Mouse (Mus musculus): ENCODE measurements around the gene Timm8a1.

The Timm8a1 gene

GRCm38 (mm10) chrX:134525260-134525659 is 16.4 kb downstream of the Timm8a1 start:
- no peak for DNase-seq (ENCODE audit: low spot score)

- DNase-seq (ENCODE audit: low spot score) = no peak
Measured at GRCm38 (mm10) chrX:134523772-134524171, 17.9 kb downstream of the Timm8a1 start.

GRCm38 (mm10) chrX:134509473-134509872 is 32.2 kb downstream of the Timm8a1 start:
- DNase-seq (ENCODE audit: low spot score) = peak; percentile 3

GRCm38 (mm10) chrX:134507977-134508376 is 33.7 kb downstream of the Timm8a1 start:
- no peak for DNase-seq (ENCODE audit: low spot score)

- no peak for DNase-seq (ENCODE audit: low spot score)
Measured at GRCm38 (mm10) chrX:134500651-134501050, 41.0 kb downstream of the Timm8a1 start.

All from embryo, embryonic 10.5 days (tissue).